Mouse (Mus musculus) myocyte (in vitro differentiated cells): ENCODE measurements at regions not wholly inside any gene's neighbourhood (a gene's known extent, or its start where the extent isn't known, plus 50 kb on each side); places are given as distances from the start of the nearest gene placed in this dataset.

Source experiments
- H3K27me3 ChIP-seq: one replicate; pipeline ENCODE4 v1.6.1; 2011; ENCODE audit not compliant: control insufficient read depth, insufficient read depth, insufficient read length
- H3K36me3 ChIP-seq: one replicate; pipeline ENCODE4 v1.6.1; 2011; ENCODE audit not compliant: control insufficient read depth, insufficient read depth
- H3K4me2 ChIP-seq: one replicate; pipeline ENCODE4 v1.6.1; 2011; ENCODE audit warnings: low read depth, control low read depth
- H3K4me3 ChIP-seq: one replicate; pipeline ENCODE4 v1.5.1; 2011; ENCODE audit warnings: mild to moderate bottlenecking, control low read depth, moderate library complexity
- H3K79me2 ChIP-seq: one replicate; pipeline ENCODE4 v1.6.1; 2011; ENCODE audit not compliant: control insufficient read depth, insufficient read depth
- H3ac ChIP-seq: one replicate; pipeline ENCODE4 v1.6.1; 2011; ENCODE audit not compliant: control insufficient read depth, insufficient read length
- CEBPB ChIP-seq: IDR thresholded peaks from 2 replicates; pipeline ENCODE4 v1.6.1; 2011; ENCODE audit warnings: mild to moderate bottlenecking, moderate library complexity; ENCODE audit not compliant: poor library complexity, insufficient read depth, severe bottlenecking
- E2F4 ChIP-seq: IDR thresholded peaks from one replicate; pipeline ENCODE4 v1.6.1; 2011; ENCODE audit warnings: mild to moderate bottlenecking, control low read depth, moderate library complexity; ENCODE audit not compliant: insufficient read depth
- MAX ChIP-seq: IDR thresholded peaks from one replicate; pipeline ENCODE4 v1.6.1; 2011; ENCODE audit warnings: low read depth, mild to moderate bottlenecking, control low read depth
- MYOD1 ChIP-seq, 3 experiments: IDR thresholded peaks; one replicate each; pipeline ENCODE4 v1.6.1; 2011; ENCODE audit warnings: control low read depth in 2 of 3, low read depth in 2 of 3, mild to moderate bottlenecking in 2 of 3, moderate library complexity in 1 of 3; ENCODE audit not compliant: insufficient read length in 2 of 3, control insufficient read depth in 1 of 3
- MYOG ChIP-seq, 3 experiments: IDR thresholded peaks; one replicate each; pipeline ENCODE4 v1.6.1; 2011; ENCODE audit warnings: control low read depth in 2 of 3, low read depth in 2 of 3, mild to moderate bottlenecking in 2 of 3; ENCODE audit not compliant: insufficient read length in 2 of 3, control insufficient read depth in 1 of 3, insufficient read depth in 1 of 3
- POLR2A ChIP-seq: IDR thresholded peaks from one replicate; pipeline ENCODE4 v1.6.1; 2011; ENCODE audit warnings: low read depth, mild to moderate bottlenecking, control low read depth, moderate library complexity; ENCODE audit not compliant: insufficient read length
- POLR2AphosphoS2 ChIP-seq: IDR thresholded peaks from one replicate; pipeline ENCODE4 v1.6.1; 2011; ENCODE audit warnings: low read depth, control low read depth; ENCODE audit not compliant: insufficient read length
- REST ChIP-seq: IDR thresholded peaks from one replicate; pipeline ENCODE4 v1.6.1; 2011; ENCODE audit warnings: mild to moderate bottlenecking, control low read depth, moderate library complexity; ENCODE audit not compliant: insufficient read depth, insufficient read length
- SRF ChIP-seq: IDR thresholded peaks from one replicate; pipeline ENCODE4 v1.6.1; 2011; ENCODE audit warnings: low read depth; ENCODE audit not compliant: control insufficient read depth, insufficient read length
- TCF12 ChIP-seq: IDR thresholded peaks from one replicate; pipeline ENCODE4 v1.6.1; 2011; ENCODE audit warnings: mild to moderate bottlenecking, control low read depth; ENCODE audit not compliant: poor library complexity, insufficient read depth, severe bottlenecking
- TCF3 ChIP-seq: IDR thresholded peaks from one replicate; pipeline ENCODE4 v1.6.1; 2011; ENCODE audit warnings: low read depth, control low read depth; ENCODE audit not compliant: insufficient read length
- USF1 ChIP-seq: IDR thresholded peaks from one replicate; pipeline ENCODE4 v1.6.1; 2011; ENCODE audit warnings: low read depth, mild to moderate bottlenecking, control low read depth, moderate library complexity

DNA sequence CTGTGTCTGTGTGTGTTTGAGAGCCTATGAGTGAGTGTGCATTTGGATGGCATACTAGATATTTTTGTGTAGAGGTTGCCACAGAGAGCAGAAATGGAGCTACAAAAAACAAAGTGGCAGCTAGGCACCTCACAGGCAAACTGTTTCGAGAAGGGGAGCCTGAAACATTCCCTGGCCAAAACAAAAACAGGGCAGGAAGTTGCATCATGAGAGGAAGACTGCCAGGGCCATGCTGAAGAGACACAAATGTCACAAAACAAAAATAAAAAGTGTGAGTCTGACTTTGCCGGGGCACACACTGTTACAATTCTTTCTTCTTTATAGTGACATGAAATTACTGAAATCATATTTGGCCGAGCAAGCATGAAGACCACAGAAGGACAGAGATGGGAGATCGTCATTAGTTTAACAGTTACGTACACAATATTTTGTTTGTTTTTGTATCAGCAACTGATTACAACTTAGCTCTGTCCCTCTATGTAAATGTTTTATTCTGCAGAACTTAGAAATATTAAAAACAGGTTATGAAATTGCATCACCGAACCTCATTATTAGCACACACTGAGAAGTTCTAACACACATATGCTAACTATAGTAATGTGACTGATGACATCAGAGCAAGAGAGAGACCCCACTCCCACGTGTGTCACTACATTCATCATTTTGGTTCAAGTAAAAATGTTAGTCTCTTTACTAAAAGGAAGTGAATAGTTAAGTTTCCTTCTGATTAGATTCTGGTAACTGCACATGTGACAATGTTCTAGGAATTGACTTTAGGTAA, 77.3 kb upstream of the Mkln1 start:
- TF ChIP-seq CEBPB (no peak), USF1 (no peak), MYOD1 (IDR thresholded peaks at IDR 0.05; ENCODE audit: control insufficient read depth in 1 of 3, insufficient read length in 2 of 3, low read depth in 2 of 3) (no peak), POLR2A (no peak), E2F4 (no peak), SRF (no peak), MAX (no peak), POLR2AphosphoS2 (no peak)
- Histone ChIP-seq H3K4me2 (no peak overlapping the region), H3K4me3 (no peak overlapping the region)

DNA sequence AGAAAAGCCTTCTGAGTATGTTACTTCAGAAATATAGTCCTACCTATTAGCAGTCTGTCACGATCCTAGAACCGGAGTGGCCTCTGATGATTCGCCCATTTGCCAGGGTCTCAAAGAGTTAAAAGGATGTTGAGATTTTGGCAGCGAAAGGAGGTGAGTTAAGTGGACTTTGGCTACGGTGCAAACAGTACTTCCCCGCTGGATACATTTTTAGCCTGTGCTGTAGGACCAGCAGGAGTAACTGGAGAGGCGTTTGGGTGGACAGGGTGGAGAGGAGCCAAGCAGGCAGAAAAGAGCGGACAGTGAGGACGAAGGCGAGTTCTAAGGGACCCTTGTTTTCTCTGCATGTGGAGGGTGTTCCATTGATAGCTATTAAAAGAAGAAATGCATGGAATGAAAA, 76.6 kb upstream of the Mkln1 start:
- Histone ChIP-seq H3ac (no peak overlapping the region), H3K79me2 (no peaks in the 10 kb centered on the region), H3K27me3 (no peaks in the 10 kb centered on the region), H3K4me2 (no peak overlapping the region), H3K4me3 (no peak overlapping the region), H3K36me3 (no peaks in the 10 kb centered on the region)
- TF ChIP-seq MAX (no peak), SRF (no peak), TCF12 (no peak), MYOG (IDR thresholded peaks at IDR 0.05; ENCODE audit: control insufficient read depth in 1 of 3, insufficient read depth in 1 of 3, insufficient read length in 2 of 3, low read depth in 2 of 3) (no peak), POLR2A (no peak), E2F4 (no peak)

More for the DNA sequence above, 77.3 kb upstream of the Mkln1 start:
- no peaks in the 10 kb centered on the region for H3K27me3 ChIP-seq
- H3K79me2 ChIP-seq = no peaks in the 10 kb centered on the region
- no peaks in the 10 kb centered on the region for H3K36me3 ChIP-seq
- H3ac ChIP-seq = no peak overlapping the region

DNA sequence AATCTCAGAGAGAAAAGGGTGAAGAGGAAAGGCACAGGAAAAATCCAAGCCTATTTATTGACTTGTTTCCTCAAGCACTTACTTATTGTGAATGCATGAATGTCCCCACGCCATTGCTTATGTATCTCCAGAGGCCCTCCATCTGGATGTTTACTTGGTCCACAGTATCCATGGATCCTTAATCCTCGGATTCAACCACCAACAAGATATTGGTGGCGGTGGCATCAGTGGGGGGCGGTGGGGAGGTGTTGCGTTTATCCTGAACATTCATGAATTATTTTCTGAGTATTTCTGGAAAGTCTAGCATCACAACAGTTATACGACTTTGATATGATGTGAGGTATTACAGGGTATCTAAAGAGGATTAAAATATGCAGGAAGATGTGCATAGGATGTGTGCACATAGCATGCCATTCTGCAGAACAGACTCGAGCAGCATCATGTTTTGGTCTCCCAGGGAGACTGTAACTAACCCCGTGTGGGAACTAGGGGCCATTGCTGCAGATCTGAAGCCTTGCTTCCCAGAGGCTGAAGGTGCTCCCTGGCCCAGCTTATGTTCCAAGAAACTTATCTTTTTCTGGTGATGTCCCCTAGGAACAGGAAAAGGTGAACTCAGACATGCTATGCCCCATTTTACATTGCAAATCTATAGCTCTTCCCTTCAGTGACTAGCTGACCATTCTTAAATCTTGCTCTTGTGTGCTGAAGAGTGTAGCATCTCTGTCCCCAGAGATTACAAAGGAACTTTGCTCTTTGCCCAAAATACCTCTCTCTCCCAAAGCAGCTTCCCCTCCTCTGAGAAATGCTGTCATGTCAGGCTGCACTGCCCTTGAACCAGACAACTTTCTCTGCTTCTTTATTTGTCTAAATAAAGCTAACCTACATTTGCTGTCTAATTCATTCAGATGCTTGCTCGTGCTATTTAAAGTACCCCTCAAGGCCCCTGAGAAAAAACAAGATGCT, 75.0 kb upstream of the Mkln1 start:
- Histone ChIP-seq H3K79me2 (no peaks in the 10 kb centered on the region), H3K27me3 (no peaks in the 10 kb centered on the region), H3ac (no peak overlapping the region), H3K4me2 (no peak overlapping the region), H3K4me3 (no peak overlapping the region), H3K36me3 (no peaks in the 10 kb centered on the region)
- no peak for TF ChIP-seq TCF12
- TF ChIP-seq MAX = no peak
- no peak for TF ChIP-seq TCF3
- no peak for TF ChIP-seq USF1

DNA sequence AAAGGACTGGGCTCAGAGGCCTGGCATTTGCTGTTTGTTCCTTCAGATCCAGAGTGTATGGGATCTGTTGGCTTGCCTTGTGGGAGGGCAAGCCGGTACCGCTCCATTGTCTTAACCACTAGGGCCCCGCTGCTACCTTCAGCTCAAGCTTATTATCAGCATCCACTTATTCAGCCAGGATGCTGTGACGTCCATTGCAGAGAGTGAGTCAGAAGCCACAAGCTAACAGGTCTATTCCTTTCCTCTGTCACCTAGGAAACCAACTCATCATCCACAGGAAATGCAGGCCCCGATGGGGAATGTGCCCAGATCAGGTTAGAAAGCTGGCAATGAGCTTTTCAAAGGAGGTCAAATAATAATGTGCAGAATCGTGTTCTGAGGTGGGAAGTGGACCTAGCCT, 73.8 kb upstream of the Mkln1 start:
- Histone ChIP-seq H3ac (no peak overlapping the region), H3K4me2 (no peak overlapping the region), H3K79me2 (no peaks in the 10 kb centered on the region), H3K4me3 (no peak overlapping the region), H3K27me3 (no peaks in the 10 kb centered on the region), H3K36me3 (no peaks in the 10 kb centered on the region)
- TF ChIP-seq MAX = no peak
- TF ChIP-seq POLR2A = no peak

DNA sequence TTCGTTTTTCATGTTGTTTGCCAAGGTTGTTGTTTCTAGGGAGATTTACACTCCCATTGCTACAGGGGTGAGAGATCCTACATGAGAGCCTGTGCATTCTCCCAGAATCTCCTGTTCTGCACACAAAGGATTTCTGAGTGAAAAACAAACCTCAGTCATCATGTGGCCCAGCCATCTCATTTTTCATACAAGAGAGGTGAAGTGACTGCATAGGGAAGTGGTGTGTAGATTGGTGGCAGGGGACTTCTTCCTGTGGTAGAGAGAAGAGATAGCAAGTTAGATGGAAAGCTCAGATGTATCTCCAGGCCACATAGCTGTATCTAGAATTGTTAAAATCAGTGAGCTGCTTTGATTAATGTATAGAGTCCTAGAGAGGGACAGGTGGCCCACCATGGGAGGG, 72.9 kb upstream of the Mkln1 start:
- Histone ChIP-seq H3K4me2 (no peak overlapping the region), H3ac (no peak overlapping the region), H3K4me3 (no peak overlapping the region), H3K36me3 (no peaks in the 10 kb centered on the region), H3K27me3 (no peaks in the 10 kb centered on the region), H3K79me2 (no peaks in the 10 kb centered on the region)
- no peak for TF ChIP-seq POLR2A
- no peak for TF ChIP-seq E2F4
- no peak for TF ChIP-seq SRF
- TF ChIP-seq USF1 = no peak
- TF ChIP-seq MYOG (IDR thresholded peaks at IDR 0.05; ENCODE audit: control insufficient read depth in 1 of 3, insufficient read depth in 1 of 3, insufficient read length in 2 of 3, low read depth in 2 of 3) = no peak
- no peak for TF ChIP-seq TCF3
- no peak for TF ChIP-seq MAX
- no peak for TF ChIP-seq REST
- no peak for TF ChIP-seq TCF12
- no peak for TF ChIP-seq POLR2AphosphoS2
- no peak for TF ChIP-seq MYOD1 (IDR thresholded peaks at IDR 0.05; ENCODE audit: control insufficient read depth in 1 of 3, insufficient read length in 2 of 3, low read depth in 2 of 3)
- no peak for TF ChIP-seq CEBPB
